Mouse (Mus musculus): ENCODE data around the gene Map4k1.
"Not testable (repeated sequence)": the region's sequence is repeated elsewhere in the genome, so short reads cannot be mapped to it uniquely, and the experiment has no call there.

Gene Map4k1

GRCm38 (mm10) chr7:28956270-28956669 lies 25.6 kb upstream of the Map4k1 start:
- DNase-seq = no peak

GRCm38 (mm10) chr7:28957286-28957685 lies 24.6 kb upstream of the Map4k1 start:
- no peak for DNase-seq

GRCm38 (mm10) chr7:28957997-28958725 lies 23.7 kb upstream of the Map4k1 start:
- DNase-seq = no peak

GRCm38 (mm10) chr7:28958770-28959169 lies 23.1 kb upstream of the Map4k1 start:
- no peak for DNase-seq

- no peak for DNase-seq
Measured at GRCm38 (mm10) chr7:28959505-28960045, 22.3 kb upstream of the Map4k1 start.

- no peak for DNase-seq
Measured at GRCm38 (mm10) chr7:28960354-28961046, 21.4 kb upstream of the Map4k1 start.

- DNase-seq = no peak
Measured at GRCm38 (mm10) chr7:28961584-28961926, 20.3 kb upstream of the Map4k1 start.

- peak; percentile 99 for DNase-seq
Measured at GRCm38 (mm10) chr7:28961927-28962670, 19.8 kb upstream of the Map4k1 start, which contains the start of gene Actn4. Actn4 (minus strand) TSS chr7:28962340.

- DNase-seq = no peak
Measured at GRCm38 (mm10) chr7:28963399-28963923, 18.4 kb upstream of the Map4k1 start.

- no peak for DNase-seq
Measured at GRCm38 (mm10) chr7:28965346-28965840, 16.5 kb upstream of the Map4k1 start.

- no peak for DNase-seq
Measured at GRCm38 (mm10) chr7:28966181-28966580, 15.7 kb upstream of the Map4k1 start.

- DNase-seq = no peak
Measured at GRCm38 (mm10) chr7:28966751-28967505, 14.9 kb upstream of the Map4k1 start.

- DNase-seq = not testable (repeated sequence)
Measured at GRCm38 (mm10) chr7:28968120-28968519, 13.7 kb upstream of the Map4k1 start.

- no peak for DNase-seq
Measured at GRCm38 (mm10) chr7:28969271-28969670, 12.6 kb upstream of the Map4k1 start.

GRCm38 (mm10) chr7:28969672-28970394 lies 12.0 kb upstream of the Map4k1 start:
- no peak for DNase-seq

- no peak for DNase-seq
Measured at GRCm38 (mm10) chr7:28971029-28971428, 10.8 kb upstream of the Map4k1 start.

GRCm38 (mm10) chr7:28971770-28972269 lies 10.0 kb upstream of the Map4k1 start:
- DNase-seq = no peak

- peak; percentile 84 to 93 for DNase-seq
Measured at GRCm38 (mm10) chr7:28972542-28972985, 9.3 kb upstream of the Map4k1 start.

- peak in 1 of 2 experiments; percentile 37 for DNase-seq
Measured at GRCm38 (mm10) chr7:28973025-28973424, 8.8 kb upstream of the Map4k1 start.

GRCm38 (mm10) chr7:28977556-28977955 lies 4.3 kb upstream of the Map4k1 start:
- DNase-seq = no peak

All from cerebellum, postnatal 14 days (tissue).